Mouse (Mus musculus): Measurements from ENCODE around the gene Slc28a1. TPM values are rescaled to one million over a fixed set of nuclear protein-coding genes. Genes with fewer than 3 reads are reported as not detected.

Gene Slc28a1
- total RNA-seq (2021) = not detected
- long read RNA-seq, experiment 1 = 0 reads
- long read RNA-seq, experiment 2 = 0 reads

DNA sequence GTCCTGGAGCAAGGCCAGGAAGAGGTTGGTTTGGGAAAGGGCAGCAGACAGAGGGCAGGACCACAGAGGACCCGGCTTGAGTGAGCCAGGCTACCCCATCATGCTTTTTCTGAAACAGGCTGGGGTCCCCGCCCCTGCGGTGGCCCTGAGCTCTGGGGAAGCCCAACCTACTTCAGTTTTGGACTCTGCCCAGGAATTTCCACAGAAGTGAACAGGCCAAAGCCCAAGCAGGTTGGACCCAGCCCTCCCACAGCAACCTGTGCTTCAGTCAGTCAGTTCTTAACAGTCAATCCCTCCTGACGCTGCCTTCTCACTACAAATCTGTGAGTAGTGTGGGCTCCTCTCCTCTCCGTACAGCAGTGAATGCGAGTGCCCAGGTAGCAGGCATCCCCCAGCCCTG lies at the start of gene Slc28a1:
Slc28a1 (plus strand) TSS at position 245 of the 400 bp plus-strand sequence.
- DNase-seq (ENCODE audit: low spot score in 2 of 2) = no peak

DNA sequence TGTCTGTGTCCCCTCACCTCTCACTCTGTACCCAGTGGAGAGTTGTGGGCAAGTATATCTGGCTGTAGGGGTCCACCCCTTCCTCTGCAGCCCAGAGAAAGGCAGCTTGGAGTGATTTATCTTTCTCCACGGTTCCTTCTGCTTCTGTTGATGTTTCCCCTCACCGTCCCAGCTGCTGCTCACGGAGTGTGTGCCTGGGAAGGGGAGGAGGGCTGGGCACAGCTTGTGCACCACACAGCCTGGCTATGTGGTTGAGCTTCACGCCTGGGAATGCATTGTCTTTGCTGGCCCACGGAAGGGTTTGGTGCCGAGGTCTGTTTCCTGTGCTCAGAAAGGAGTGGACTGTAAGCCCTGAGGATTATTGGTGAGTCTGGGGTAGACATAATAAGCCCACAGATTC lies 47.9 kb upstream of the Slc28a1 start:
- DNase-seq (ENCODE audit: low spot score in 2 of 2) = peak in 1 of 2 experiments; percentile 22

DNA sequence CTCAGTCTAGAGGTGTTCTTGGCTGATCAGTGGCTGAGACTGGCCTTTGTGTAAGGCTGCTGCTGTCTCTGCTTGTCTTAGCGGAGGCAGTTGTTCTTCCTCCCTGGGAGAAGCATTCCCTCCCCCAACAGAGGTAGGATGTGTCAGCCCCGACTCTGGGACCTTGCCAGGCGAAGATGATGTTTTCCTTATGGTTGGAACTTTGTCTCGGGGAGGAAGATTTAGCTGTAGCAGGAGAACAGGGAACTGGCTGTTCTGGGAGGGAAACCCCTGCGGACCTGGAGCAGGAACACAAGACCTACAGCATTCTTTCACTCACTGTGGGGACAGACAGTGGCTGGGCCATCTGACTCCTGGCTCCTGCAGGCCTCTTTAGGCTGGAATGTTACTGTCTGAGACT lies 42.1 kb upstream of the Slc28a1 start:
- DNase-seq (ENCODE audit: low spot score in 2 of 2) = no peak

DNA sequence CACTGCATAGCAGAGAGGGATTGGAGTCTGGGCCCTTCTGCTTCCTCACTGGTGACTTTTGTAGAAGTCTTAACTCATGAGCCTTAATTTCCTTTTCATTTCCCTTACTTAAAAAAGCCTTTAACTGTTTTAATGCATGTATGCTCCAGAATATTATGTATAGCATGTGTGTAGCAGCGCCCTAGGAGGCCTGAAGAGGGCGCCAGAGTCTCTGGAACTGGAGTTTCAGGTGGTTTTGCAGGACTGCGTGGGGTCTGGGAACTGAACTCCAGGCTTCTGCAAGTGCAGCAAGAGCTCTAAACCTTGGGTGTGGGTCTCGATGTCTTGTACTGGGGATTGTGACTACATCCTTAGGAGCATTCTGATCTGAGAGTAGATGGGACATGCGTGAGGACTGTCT lies 41.3 kb upstream of the Slc28a1 start:
- no peak for DNase-seq (ENCODE audit: low spot score in 2 of 2)

DNA sequence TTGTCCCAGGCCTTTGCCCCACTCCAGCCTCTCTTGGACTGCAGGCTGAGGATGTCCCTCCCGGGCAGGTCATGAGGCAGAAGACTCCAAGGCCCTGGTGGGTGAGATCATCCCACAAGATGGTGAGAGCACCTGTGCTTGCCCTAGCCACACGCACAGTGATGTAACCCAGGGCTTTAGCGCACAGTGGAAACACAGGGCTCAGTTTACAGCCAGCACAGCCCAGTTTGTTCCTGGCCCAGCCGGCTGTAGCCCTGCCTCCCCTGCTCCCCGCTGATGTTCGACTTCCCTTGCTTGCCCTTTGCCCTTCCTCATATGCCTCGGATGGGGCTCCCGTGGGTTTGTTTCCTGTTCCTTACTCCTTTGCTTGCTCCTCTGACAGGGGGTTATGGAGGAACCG lies 40.1 kb upstream of the Slc28a1 start:
- no peak for DNase-seq (ENCODE audit: low spot score in 2 of 2)

DNA sequence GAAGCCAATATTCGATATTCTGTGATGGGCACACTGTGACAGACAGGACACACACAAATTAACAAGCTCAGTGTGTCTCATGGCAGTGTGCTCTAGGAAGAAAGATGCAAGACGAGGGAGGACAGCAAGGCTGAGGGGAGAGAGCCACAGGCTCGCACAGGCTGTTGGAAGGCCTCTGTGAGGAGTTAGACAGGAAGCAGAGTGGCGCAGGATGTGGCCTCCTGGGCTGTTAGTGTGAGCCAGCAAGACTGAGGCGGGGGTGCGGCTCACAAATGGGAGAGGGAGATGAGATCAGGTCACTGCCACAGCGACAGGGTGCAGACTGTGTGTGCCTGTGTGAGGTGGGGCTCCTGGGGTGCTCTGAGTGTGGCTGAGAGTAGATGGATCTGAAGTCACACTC lies 39.3 kb upstream of the Slc28a1 start:
- no peak for DNase-seq (ENCODE audit: low spot score in 2 of 2)

DNA sequence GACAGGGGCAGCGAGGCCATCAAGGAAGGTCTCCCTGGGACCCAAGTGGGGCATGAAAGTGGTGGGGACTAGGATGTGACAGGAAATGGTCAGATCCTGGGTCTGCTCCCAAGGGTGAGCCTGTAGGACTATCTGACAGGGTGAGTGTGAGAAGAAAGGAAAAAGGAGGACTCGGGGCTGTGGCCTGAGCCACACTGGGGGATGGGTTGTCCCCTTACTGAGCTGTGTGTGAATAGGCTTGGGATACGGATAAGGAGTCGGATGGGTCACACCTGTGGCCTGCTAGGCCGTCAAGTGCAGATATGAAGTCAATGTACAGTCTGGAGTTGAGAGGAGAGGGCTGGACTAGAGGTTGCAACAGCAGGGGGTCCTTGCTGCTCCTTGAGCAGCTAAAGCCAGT lies 38.9 kb upstream of the Slc28a1 start:
- DNase-seq (ENCODE audit: low spot score in 2 of 2) = no peak

DNA sequence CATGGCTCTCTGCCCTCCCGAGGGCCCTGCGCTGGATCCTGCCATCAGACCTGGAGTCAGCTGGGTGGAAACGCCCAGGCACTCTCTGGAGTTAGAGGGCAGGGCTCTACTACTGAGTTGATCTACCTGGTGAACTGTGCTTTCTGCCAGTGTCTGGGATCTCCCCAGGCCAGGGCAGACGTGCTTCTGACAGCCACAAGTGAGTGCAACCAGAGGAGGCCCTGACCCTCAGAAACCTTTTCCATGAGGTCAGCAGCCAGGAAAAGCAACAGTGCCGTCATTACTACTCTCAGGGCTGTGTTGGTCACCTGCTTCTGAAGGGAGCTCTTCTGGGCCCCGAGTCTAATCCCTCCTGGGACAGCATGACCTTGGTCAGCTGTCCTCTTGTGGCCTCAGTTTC lies 37.6 kb upstream of the Slc28a1 start:
- DNase-seq (ENCODE audit: low spot score in 2 of 2) = no peak

DNA sequence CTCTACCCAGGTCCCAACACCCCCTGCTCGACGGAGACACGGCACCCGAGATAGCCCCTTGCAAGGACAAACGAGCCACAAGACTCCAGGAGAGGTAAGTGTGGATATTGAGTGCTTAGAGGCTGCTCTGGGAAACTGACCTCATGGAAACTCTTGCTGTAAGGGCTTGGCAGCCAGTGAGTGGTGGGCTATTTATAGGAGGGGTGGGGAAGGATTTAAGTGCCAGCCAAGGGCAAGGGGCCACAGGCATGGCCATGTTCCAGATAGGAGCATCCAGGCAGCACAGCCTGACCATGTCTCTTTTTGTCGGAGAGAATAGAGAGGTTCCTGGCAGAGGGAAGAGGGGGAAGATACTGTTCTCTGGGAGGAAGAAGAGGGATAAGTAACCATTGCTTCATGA lies 35.9 kb upstream of the Slc28a1 start:
- DNase-seq (ENCODE audit: low spot score in 2 of 2) = no peak

DNA sequence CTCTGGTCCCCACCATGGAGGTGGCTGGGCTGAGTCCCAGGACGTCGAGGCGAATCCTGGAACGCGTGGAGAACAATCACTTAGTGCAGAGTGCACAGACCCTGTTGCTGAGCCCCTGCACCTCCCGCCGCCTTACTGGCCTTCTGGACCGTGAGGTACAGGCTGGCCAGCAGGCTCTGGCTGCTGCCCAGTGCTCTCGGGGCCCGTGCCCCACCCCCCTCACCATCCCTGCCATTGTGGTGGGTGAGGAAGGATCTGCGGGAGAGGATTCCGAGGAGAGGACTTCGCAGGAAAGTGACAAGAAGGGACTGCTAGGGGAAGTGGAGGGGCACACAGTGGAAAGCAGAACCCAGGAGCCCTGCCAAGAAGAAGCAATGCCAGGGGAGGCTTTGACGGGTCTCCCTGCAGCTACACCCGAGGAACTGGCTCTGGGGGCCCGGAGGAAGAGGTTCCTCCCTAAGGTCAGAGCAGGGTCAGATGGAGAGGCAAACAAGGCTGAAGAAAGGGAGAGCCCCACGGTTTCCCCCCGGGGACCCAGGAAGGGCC lies 21.1 kb upstream of the Slc28a1 start:
- no peak for DNase-seq (ENCODE audit: low spot score in 2 of 2)

DNA sequence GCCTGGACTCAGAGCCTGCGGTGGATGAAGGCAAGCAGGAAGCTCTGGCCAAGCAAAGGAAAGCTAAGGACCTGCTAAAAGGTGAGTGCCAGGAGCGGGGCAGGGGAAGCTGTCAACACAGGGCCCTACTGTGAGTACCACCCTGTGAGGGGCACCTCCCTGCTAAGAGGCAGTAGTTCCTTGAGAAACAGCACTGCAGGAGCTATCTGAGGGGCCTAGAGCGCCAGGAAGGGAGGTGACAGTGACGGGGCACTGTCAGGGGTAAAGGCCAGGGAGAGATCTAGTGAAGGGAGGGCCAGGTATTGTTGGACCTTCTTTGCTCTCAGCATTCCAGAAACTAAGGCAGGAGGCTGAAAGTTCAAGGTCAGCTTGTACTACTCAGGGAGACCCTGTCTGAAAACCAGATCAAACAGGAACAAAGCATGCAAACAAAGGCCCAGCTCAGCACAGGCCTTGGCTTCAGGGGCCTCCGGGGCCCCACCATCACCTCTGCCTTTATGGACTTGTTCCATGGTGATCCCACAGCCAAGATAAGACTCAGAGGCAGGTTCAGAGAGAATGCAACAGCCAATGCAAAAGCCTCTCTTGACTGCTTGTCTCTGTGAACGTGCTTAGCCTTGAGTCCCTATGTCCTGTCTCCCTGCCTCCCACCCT lies 20.4 kb upstream of the Slc28a1 start:
- DNase-seq (ENCODE audit: low spot score in 2 of 2) = no peak

DNA sequence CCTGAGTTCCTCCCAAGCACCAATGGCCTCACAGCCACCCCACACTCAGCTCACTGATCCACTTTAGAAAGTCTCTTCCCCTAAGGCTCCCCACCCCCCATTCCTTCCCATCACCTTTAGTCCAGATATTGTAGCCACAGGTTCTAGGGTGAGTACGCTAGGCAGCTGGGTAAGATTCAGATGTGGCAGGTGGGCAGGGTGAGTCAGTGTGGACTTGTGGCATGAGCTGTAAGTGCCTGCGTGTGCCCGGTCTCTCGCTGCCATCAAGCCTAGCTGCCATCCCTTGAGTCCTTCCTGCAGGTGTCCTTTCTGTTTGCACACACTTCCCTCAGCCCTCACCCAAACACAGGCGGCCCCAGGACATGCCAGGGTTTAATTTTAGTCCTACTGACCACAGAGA lies 14.3 kb upstream of the Slc28a1 start:
- DNase-seq (ENCODE audit: low spot score in 2 of 2) = no peak

DNA sequence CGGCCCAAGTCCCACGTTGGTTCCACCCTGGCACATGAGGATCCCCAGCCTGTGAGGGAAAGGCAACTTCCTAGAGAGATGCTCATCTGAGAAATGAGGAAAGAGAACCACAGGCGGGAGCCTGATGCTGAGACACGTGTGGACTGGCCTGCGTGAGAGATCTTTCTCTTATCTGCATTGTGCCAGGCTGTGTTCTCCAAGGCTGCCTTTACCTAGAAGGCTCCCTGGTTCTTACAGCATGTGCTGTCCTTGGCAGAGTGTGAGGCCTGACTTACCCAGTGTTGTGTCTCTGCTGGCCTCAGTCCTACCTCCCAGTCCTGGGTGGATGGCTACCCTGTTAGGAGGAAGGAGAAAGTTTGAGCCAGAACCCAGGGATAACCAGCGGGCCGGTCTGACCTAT lies 11.7 kb upstream of the Slc28a1 start:
- no peak for DNase-seq (ENCODE audit: low spot score in 2 of 2)

DNA sequence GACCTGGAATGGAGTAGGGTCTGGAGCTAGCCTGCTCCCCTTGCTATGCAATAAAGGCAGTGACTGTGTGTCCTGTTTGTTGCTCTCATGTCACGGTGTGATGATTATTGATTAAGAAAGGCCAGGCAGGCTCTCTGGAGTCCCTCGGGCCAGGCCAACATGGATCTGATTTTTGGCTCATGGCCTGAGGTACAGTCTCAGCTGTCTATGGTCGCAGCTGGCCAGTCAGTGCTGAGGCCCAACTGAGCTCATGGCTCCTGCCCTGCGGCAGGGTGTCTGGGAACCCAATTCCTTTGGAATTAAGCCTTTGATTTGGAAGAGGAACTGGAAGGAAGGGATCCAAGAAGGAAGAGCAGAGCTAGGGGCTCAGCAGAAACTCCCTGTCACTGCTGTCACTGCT lies 9.1 kb upstream of the Slc28a1 start:
- DNase-seq (ENCODE audit: low spot score in 2 of 2) = no peak

DNA sequence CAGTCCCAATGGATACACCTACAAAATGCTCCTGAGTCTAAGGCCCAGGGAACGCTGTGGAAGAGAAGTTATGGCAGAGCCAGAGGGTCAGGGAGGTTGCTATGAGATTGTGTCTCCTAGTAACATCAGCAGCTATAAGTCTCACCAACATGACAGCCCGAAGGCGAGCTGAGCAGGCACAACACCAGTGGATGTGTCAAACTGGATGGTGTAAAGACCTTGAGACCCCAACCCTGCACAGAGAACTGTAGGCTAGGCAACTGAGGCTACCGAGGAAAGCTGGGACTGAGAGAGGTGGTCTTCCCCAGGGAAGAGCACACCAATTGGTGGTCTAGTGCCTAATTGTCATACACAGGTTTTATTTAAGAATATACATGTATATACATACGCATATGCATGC lies 6.4 kb upstream of the Slc28a1 start:
- no peak for DNase-seq (ENCODE audit: low spot score in 2 of 2)

DNA sequence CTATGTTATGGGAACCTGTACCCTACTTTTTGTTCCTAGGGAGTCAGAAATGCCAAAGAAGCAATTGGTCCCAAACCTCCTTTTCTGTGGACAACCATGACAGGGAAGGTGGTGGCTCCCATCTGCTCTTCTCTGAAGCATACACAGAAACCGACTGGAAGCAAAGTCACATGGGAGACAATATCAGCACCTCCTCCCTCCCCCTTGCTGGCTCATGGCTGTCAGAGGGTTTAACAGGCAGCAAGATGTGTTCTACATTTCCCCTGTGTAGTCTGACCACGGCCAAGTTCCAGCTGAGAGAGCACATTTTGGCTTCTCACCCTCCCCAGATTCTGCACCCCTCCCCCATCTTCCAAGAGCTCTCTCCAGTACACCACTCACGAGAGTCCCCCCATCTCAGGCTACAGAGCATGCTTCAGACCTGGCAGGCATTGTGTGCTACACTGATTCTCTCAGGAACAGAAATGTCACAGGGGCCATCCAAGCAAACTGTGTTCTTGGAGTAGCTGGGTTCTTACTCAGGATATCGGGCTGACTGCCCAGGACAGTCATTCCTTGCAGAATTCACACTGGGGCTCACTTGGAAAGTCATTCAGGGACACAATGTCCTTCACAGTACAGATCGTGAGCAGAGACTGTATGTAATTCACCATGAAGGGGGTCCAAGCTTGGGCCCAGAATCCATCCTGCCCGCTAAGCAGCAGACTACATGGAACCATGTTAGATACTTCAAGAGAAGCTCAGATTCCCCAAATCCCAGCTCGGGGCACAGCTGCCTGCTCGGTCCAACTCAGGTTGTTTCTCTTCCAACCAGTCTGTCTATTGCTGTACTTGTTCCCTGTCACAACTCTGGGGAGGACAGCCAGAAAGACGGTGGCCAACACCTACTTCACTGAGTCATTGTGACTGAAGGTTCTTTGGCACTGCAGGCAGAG lies 4.6 kb upstream of the Slc28a1 start:
- peak in 1 of 2 experiments; percentile 44 for DNase-seq (ENCODE audit: low spot score in 2 of 2)

DNA sequence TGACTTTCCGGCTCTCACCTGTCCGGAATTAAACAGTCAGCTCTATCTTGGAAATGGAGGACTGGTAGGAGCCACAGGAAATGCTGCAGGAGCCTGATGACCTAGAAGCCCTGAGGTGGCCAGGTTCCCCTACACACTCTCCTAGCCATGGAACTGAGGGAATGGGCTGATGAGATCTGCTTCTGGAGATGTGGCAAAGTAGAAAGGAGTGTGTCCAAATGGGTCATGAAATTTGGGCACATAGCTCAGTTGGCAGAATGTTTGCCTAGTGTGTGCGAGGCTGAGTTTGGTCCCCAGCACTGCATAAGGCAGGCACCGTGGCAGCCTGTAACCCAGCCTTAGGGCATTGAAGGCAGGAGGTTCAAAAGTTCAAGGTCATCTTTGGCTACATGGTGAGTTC lies 3.8 kb upstream of the Slc28a1 start:
- DNase-seq (ENCODE audit: low spot score in 2 of 2) = no peak

DNA sequence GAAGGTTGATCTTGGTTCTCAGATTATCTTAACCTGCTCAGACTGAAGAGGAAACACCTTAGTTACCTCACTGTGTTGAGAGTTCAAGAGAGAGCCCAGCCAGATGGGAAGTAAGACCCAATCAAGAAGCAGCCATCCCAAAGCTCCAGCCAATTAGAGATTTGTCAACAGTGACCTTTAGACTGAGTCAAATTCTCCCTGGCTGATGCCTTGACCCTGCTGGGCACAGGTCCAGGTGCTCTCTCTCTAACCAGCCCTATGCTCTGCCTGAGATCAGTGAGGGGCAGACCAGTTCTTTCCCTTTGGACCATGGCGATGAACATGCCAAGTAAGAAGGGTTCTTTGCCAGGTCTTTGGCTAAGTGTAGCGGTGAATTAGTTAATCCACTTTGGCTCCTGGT lies 2.9 kb upstream of the Slc28a1 start:
- no peak for DNase-seq (ENCODE audit: low spot score in 2 of 2)

DNA sequence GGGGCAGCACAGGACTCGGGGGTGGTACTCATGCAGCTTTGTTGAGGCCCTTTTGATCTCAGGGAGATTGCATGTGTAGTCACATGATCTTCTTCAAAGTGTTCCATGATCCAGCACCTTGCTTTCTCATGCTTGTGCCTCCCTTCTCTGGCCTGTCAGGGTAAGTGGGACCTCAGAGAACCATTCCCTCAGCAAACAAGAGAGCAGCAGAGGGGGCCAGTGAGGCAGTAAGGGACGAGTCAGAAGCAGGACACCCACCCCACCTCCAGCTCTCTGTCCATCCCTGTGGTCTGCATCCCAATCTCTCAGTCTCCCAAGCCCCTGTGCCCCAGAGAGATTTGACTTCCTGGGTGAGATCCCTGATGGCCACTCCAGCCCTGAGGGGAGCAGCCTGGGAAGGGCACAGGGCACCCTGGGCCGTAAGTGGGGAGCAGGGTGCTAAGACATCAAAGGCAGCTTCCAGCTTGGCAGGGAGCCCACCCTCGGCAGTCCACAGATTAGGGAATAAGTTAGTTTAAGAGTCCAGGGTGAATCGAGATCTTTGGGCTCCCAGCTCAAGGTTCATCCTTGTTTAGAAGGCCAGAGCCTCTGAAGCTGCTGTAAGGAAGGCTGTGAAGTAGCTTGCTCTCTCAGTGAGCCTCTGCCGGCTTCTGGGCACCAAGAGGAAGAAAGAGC lies 1.8 kb upstream of the Slc28a1 start:
- DNase-seq (ENCODE audit: low spot score in 2 of 2) = no peak

DNA sequence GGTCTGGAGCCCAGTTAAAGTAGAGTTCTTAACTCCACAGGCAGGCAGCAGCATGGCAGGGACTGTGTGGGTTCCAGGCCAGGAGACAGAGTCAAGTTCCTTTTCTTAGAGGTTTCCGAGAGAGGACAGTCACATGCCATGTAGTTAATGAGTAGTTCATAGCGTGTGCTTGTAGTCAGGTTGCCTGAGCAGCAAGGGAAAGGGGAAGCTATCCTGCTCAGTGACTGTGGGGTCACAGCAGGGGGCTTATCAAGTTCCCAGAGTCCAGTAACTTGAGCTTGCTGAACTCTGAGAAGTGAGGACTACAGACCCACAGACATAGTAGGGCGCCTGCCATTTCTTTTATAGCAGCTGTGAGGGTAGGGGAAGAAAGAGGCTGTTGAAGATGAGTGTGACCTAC lies 6.5 kb downstream of the Slc28a1 start:
- no peak for DNase-seq (ENCODE audit: low spot score in 2 of 2)

DNA sequence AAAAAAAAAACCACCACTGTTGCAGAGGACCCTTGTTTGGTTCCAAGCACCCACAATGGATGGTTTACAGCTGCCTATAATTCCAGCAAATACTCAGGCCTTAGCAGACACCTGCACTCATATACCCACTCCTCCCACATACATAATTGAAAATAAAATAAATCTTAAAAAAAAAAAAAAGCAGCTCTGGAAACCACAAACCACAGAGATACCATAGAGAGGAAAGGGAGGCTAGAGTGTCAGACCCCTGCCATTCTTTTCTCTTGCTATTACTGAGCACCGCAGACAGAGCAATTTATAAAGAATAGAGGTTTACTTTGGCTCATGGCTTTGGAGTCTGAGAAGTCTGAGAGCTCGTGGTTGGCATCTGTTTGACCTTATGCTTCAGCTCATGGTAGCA lies 8.2 kb downstream of the Slc28a1 start:
- no peak for DNase-seq (ENCODE audit: low spot score in 2 of 2)

DNA sequence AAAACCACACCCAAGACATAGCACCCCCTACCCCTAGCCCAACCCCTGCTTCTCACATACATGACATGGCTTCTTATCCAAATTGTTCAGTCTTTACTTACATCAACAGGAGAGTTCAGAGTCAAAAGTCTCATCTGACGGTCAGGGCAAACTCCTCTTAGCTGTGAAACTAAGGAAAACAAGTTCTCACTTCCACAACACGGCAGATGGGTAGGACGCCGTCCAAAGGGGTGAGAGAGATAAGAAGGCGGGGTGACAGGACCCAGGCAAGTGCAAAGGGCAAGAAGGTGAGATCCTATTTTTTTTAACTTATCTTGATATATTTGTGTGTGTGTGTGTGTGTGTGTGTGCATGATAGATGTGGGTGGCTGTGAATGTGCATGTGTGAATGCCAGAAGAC lies 9.0 kb downstream of the Slc28a1 start:
- no peak for DNase-seq (ENCODE audit: low spot score in 2 of 2)

All from layer of hippocampus, postnatal 14 days (tissue).